In the genomic region with DNA sequence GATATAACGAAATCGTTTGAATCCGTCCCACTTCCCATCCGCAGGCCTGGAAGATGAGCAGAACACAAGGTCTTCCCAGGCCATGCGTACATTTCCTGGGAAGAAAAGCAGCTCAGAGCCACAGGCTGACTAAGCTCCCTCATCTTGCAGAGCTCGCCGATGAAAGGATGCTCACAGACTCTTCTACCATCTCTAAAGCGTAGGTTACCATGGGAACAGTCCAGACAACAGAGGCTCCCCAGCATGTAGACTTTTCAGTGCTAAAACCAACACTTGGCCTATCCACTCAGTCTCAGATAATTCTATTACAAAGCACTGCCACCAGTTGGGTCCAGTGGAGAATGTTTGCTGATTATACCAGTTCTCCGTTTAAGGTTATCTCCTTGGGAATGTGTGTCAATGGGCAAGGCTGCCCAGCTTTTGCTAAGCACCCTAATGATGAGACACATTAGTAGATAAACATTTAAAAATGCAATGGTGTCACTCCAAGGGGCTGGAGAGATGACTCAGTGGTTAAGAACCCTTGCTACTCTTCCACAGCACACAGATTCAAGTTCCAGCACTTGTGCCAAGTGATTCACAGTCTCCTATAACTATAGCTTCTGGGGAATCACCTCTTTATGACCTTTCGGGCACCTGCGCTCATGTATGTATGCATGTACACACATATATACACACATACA, we compare ENCODE assay signal across 11 mouse cellular contexts.
A peak's percentile ranks its signal among the peaks of the same experiment; 100 is the strongest.
DNase-seq lines count a peak whose midpoint lies in the region; ATAC-seq and TF ChIP-seq lines count a peak whose summit lies in the region.
"Had no signal": no experiment of that assay in that cellular context is flagged by ENCODE, and none has a peak within 500 bp of the region (broad histone marks: within the 10 kb centered on the region; RNA-seq: fewer than 3 reads in every experiment).

No protein-coding gene starts in this region.

- 0 out of 2 replicates have a peak overlapping the region, but pooled peaks have one; percentile 23 for H3K27ac ChIP-seq in forebrain, embryonic 15.5 days (replicated peaks)
- H3K27ac ChIP-seq in olfactory bulb, adult 2 months (ENCODE audit: insufficient read depth, low read depth, low read length), result peak overlapping the region; percentile 64; the same call in 1 of the 2 replicates
- H3K27ac ChIP-seq: limb, embryonic 12.5 days; neural tube, embryonic 13.5 days had no signal

- DNase-seq in embryo, embryonic 10.5 days (ENCODE audit: low spot score), result peak; percentile 22
- no peak for DNase-seq in embryo, embryonic 9.5 days (ENCODE audit: extremely low spot score)
- DNase-seq in left cerebral cortex, adult 18-20 months (ENCODE audit: low spot score in 2 of 2), result peak; percentile 11 to 36
- no peak for DNase-seq in lung, postnatal 36 days
- no peak for DNase-seq in cerebellum, adult 8-10 months
- no peak for DNase-seq in heart, adult 8-10 months (ENCODE audit: low spot score)
- DNase-seq: heart, postnatal 10 days had no signal

- TF ChIP-seq CTCF in olfactory bulb, adult 2 months (IDR thresholded peaks at IDR 0.05; ENCODE audit: insufficient read depth, low read depth, low read length), result no peak

- H3K36me3 ChIP-seq in forebrain, embryonic 15.5 days, result no peaks in the 10 kb centered on the region
- H3K36me3 ChIP-seq: limb, embryonic 12.5 days; neural tube, embryonic 13.5 days had no signal

- H3K4me3 ChIP-seq in forebrain, embryonic 15.5 days, result no peak overlapping the region
- no peak overlapping the region for H3K4me3 ChIP-seq in olfactory bulb, adult 2 months (ENCODE audit: insufficient read depth, low read depth, low read length)
- H3K4me3 ChIP-seq: limb, embryonic 12.5 days; neural tube, embryonic 13.5 days had no signal

- no peak overlapping the region for H3K4me2 ChIP-seq in forebrain, embryonic 15.5 days (replicated peaks)
- H3K4me2 ChIP-seq: limb, embryonic 12.5 days; neural tube, embryonic 13.5 days had no signal

- H3K9ac ChIP-seq in forebrain, embryonic 15.5 days (replicated peaks), result no peak overlapping the region
- H3K9ac ChIP-seq: limb, embryonic 12.5 days; neural tube, embryonic 13.5 days had no signal

- no peaks in the 10 kb centered on the region for H3K27me3 ChIP-seq in forebrain, embryonic 15.5 days
- H3K27me3 ChIP-seq: limb, embryonic 12.5 days; neural tube, embryonic 13.5 days had no signal

- ATAC-seq in forebrain, embryonic 15.5 days (replicated peaks), result peak; percentile 74

- no peaks in the 10 kb centered on the region for H3K9me3 ChIP-seq in forebrain, embryonic 15.5 days
- H3K9me3 ChIP-seq: limb, embryonic 12.5 days; neural tube, embryonic 13.5 days had no signal

- 61% methylated on average over 11 of the region's 11 CpGs for WGBS in forebrain, embryonic 15.5 days
- 55% methylated on average over 11 of the region's 11 CpGs for WGBS in olfactory bulb, adult 2 months

- 0 out of 2 replicates have a peak, but pooled peaks cover 8% of the 10 kb centered on the region for H3K4me1 ChIP-seq in forebrain, embryonic 15.5 days
- H3K4me1 ChIP-seq in olfactory bulb, adult 2 months (ENCODE audit: control insufficient read depth, insufficient read depth, low read length), result peaks cover 6% of the 10 kb centered on the region
- H3K4me1 ChIP-seq: limb, embryonic 12.5 days had no signal

- no peak for TF ChIP-seq POLR2A in olfactory bulb, adult 2 months (IDR thresholded peaks at IDR 0.05; ENCODE audit: insufficient read depth, low read depth, low read length)

Comparison
In these comparisons a context has a peak if more than half of its experiments do, and no peak if none do; other contexts are left out.
1. DNase-seq: peak in embryo, embryonic 10.5 days (single experiment) and left cerebral cortex, adult 18-20 months (2 of 2); none in embryo, embryonic 9.5 days (single experiment), lung, postnatal 36 days (single experiment), cerebellum, adult 8-10 months (single experiment) and heart, adult 8-10 months (single experiment).